Mouse (Mus musculus) layer of hippocampus, postnatal 25 days (tissue): ENCODE data around the gene Ppp1r3c. TPM values are rescaled to one million over a fixed set of nuclear protein-coding genes. Genes with fewer than 3 reads are reported as not detected.

Source experiments
- DNase-seq, 2 experiments: peaks; one replicate each; pipeline ENCODE4 v3.0.0; 2022; ENCODE audit warnings: mixed read lengths in 2 of 2, low spot score in 1 of 2; ENCODE audit errors: extremely low spot score in 1 of 2
- total RNA-seq, 2 experiments: library from RNA; stranded (reverse); gene quantifications; 2 replicates each; pipeline ENCODE4 v1.2.3; 2021

Ppp1r3c gene
- total RNA-seq, 2 experiments from 2014 or later = 47.4 to 55.9 TPM

- DNase-seq = no peak
These were observed 11.5 kb downstream of the Ppp1r3c start for GRCm38 (mm10) chr19:36724970-36725369.

GRCm38 (mm10) chr19:36721139-36721538, 15.3 kb downstream of the Ppp1r3c start:
- DNase-seq = no peak

GRCm38 (mm10) chr19:36716221-36716620, 20.2 kb downstream of the Ppp1r3c start:
- no peak for DNase-seq

GRCm38 (mm10) chr19:36715591-36715990, 20.9 kb downstream of the Ppp1r3c start:
- no peak for DNase-seq

- no peak for DNase-seq
These were observed 22.0 kb downstream of the Ppp1r3c start for GRCm38 (mm10) chr19:36714492-36714891.

- no peak for DNase-seq
These were observed 23.4 kb downstream of the Ppp1r3c start for GRCm38 (mm10) chr19:36713092-36713491.

- no peak for DNase-seq
These were observed 30.3 kb downstream of the Ppp1r3c start for GRCm38 (mm10) chr19:36706195-36706594.

GRCm38 (mm10) chr19:36705286-36706146, 30.9 kb downstream of the Ppp1r3c start:
- DNase-seq = no peak

- no peak for DNase-seq
These were observed 31.7 kb downstream of the Ppp1r3c start for GRCm38 (mm10) chr19:36704763-36705162.

- DNase-seq = no peak
These were observed 34.4 kb downstream of the Ppp1r3c start for GRCm38 (mm10) chr19:36701809-36702622.

GRCm38 (mm10) chr19:36701366-36701765, 35.1 kb downstream of the Ppp1r3c start:
- no peak for DNase-seq

GRCm38 (mm10) chr19:36700937-36701336, 35.5 kb downstream of the Ppp1r3c start:
- DNase-seq = no peak

GRCm38 (mm10) chr19:36699151-36699550, 37.3 kb downstream of the Ppp1r3c start:
- DNase-seq = no peak

- DNase-seq = no peak
These were observed 38.3 kb downstream of the Ppp1r3c start for GRCm38 (mm10) chr19:36698200-36698599.

- DNase-seq = no peak
These were observed 39.8 kb downstream of the Ppp1r3c start for GRCm38 (mm10) chr19:36696601-36697122.

- DNase-seq = no peak
These were observed 42.9 kb downstream of the Ppp1r3c start for GRCm38 (mm10) chr19:36693530-36693929.

- DNase-seq = no peak
These were observed 44.5 kb downstream of the Ppp1r3c start for GRCm38 (mm10) chr19:36691941-36692340.

GRCm38 (mm10) chr19:36691245-36691644, 45.2 kb downstream of the Ppp1r3c start:
- no peak for DNase-seq

GRCm38 (mm10) chr19:36689205-36689604, 47.2 kb downstream of the Ppp1r3c start:
- no peak for DNase-seq

GRCm38 (mm10) chr19:36687843-36688637, 48.4 kb downstream of the Ppp1r3c start:
- no peak for DNase-seq
